Mouse (Mus musculus) brain, adult 2 months (tissue): Measurements from ENCODE around the gene Cnot2.
"Not testable (repeated sequence)": the region's sequence is repeated elsewhere in the genome, so short reads cannot be mapped to it uniquely, and the experiment has no call there.

Experiments used
- DNase-seq: peaks from one replicate; pipeline ENCODE4 v3.0.0; 2011; ENCODE audit warnings: low read depth, low spot score

Cnot2 gene

DNA sequence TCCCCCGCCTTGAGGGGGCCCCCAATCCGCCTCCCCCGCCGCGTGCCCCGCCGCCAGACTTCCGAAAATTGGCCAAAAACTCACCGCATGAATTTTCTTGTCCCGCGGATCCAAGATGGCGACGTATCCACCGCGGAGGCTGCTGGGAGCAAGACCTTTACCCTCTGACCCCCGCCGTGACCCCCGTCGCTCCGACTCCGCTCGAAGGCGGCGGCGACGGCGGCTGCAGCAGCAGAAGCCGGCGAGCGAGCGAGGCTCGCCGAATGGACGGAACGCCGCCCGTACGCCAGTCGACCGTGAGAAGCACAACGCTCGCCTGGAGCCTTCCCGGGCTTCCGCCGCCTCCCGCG, at the start of gene Cnot2:
Gene Cnot2 (minus strand): TSS at position 143 of the 350 bp plus-strand sequence.
- DNase-seq, result peak; percentile 97

DNA sequence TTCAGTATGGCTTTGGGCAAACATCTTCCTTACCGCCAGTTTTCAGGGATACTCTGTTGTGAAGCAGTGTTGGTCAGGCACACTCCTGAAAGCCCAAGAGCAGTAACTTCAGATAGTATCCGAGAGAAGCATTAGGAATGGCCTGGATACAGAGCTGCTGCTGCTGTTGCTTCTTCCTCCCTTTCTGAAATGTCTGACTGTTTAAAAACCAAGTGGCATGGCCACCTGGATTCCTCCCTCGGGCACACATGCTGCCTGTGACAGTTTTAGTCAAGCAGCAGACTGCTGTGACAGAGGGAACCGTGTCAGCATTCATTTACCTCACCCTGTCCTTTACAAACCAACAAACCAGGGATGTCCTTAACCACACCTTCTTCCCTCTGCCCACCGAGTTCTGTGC, 47.6 kb upstream of the Cnot2 start:
- DNase-seq, result peak; percentile 38

DNA sequence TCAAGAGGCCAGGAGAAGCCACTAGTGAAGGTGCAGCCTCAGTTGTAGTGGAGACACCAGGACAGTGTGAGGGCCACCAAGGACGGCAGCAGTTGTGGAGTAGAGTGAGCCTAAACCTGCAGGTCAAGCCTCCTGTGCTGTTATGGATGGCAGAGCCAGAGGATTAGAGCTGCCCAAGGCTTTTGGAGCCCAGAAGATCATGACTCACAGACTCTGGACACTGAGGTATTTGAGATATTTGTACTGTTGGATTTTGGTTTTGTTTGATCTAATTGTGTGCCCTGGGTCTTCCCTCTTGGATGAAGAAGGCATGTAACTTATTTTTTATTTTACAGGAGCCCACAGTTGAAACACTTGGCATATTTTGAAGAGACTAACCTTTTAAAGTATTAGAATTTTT, 44.7 kb upstream of the Cnot2 start:
- no peak for DNase-seq

DNA sequence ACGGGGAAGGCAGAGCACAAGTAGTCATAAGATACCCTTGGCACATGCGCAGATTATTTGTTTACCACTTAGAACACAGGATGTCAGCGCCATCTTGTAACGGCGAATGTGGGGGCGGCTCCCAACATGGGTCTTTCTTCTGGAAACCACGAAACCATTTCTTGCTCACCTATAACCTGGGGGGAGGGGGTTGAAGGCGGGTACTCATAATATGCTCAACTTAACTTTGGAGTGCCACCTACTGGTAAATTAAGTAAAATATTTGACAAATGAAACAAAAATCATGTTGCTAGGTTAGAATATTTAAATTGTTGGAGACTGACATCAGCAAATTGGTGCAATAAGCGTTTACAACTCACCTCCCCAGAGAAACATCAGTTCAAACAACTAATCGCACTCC, 31.9 kb upstream of the Cnot2 start:
- DNase-seq, result not testable (repeated sequence)

DNA sequence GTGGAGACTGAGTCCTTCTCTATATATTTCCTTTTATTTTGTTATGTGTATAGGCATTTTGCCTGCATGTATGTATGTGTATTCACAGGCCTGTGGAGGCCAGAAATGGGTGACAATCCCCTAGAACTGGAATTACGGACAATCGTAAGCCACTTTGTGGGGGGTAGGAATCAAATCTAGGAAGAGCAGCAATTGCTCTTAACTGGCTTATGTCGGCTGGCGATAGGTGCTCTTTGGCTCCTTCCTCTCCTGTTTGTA, 23.5 kb upstream of the Cnot2 start:
- no peak for DNase-seq

DNA sequence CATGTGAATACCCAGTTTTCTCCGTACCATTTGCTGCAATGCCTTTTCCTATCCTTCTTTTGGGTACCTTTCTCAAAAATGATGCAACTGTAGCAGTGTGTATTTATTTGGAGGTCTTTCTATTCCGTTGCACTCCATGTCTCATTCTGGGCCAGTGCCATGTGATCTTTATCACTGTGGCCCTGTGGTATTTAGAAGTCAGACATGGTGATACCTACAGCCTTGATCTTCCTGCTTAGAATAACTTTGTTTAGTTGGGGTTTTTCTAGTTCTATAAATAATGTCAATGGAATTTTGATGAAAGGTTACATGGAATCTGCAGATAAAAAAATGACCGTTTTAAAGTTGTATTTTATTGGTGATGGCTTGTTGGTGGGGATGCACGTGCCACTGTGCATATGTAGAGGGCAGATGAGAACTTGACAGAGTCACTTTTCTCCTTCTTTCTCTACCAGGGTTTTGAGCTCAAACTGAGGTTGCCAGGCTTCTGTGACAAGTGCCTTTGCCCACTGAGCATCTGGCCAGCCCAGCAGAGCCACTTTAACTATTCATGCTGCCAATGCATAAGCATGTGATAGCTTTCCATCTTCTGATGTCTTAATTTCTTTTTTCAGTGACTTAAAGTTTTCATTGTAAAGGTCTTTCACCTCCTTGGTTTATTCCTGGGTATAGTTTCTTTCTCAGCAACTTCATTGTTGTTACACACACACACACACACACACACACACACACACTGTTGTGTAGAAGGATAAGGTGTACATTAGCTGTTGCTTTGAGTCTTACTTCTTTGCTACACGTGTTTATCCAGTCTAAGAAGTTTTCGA, 23.0 kb upstream of the Cnot2 start:
- DNase-seq, result no peak

DNA sequence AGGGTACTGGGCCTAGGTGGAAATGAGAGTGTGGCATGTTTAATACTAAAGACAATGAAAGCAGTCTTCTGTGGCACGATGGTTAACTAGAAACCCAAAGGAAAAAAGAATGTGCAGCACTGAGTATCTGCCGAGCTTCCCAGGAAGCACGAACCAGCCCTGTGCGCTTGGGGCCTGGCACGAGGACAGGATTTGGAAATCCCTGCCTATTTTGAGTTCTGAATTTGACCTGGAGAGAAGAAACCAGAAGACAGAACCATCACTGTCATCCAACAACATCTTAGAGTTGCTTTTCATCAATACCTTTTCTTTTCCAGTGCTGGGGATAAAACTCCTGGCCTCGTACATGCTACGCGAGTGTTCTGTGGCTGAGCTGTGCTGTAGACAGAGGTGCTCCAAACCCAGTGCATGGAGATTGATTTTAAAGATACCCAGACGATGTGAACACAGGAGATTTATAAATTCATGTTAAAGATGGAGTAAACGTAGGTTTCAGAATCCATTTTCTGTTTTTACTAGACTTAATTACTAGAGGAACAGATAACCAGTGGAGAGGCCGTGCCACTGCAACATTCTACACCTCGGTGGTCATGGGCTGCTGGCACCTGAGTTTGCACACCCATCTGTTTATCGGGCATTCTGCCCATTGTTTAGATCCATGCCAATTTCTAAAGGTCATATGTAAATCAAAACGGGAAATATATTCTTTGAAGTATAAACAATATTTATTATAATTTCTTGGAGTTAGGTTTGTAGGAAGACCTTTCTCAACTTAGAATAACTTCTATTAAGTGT, 17.9 kb upstream of the Cnot2 start:
- DNase-seq, result peak; percentile 84

DNA sequence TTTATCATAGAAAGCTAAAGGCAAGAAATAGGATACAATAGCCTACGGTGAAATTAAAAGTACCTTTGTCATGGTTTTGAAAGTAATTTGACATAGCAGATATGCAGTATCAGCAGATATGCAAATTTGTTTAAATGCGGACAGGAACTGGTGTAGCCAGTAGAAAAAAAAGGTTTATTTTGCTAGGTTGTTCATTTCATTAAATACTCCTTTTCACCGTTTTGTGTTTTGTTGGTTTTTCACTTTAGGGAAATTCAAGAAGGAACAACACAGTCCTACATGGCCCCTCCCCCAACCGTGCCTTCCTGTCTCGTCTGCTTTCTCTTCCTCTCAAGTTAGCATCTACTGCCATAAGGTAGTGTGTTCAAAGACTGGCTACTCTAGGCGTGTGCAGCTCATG, 1.4 kb upstream of the Cnot2 start:
- DNase-seq, result peak; percentile 63

DNA sequence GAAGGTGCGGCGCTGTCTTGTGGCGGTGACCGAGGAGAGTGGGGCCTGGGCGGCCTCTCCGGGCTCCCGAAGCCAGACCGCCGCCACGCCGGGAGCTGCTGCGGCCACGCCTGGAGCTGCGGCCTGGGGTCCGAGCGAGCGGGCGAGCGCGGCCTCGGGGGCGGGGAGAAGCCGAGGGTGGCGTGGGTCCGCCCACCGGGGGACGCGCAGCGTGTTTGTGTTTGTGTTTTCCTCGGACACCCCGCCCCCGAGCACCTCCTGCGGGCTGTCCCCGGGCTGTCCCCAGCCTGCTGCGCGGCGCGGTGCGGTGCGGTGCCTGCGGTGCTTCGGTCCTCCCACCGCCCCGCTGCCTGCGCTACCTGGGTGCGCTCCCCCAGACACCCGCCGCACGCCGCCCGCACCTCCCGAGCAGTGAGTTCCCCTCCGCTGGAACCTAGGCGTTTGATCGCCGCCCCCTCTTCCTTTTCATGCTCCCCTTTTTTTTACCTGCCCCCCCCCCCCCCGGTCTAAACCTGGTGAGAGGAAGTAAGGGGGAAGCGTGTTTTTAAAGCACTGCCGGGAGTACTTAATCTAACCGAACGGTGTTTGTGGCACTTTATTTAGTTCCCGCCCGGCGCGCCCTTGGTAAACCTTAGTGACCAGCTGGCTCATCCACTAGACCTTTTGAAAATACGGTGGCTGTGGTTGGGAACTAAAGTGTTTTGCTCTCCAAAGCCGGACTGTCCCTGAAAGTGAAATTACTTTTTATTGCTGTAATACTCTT, 589 bp upstream of the Cnot2 start:
- peak; percentile 63 for DNase-seq

DNA sequence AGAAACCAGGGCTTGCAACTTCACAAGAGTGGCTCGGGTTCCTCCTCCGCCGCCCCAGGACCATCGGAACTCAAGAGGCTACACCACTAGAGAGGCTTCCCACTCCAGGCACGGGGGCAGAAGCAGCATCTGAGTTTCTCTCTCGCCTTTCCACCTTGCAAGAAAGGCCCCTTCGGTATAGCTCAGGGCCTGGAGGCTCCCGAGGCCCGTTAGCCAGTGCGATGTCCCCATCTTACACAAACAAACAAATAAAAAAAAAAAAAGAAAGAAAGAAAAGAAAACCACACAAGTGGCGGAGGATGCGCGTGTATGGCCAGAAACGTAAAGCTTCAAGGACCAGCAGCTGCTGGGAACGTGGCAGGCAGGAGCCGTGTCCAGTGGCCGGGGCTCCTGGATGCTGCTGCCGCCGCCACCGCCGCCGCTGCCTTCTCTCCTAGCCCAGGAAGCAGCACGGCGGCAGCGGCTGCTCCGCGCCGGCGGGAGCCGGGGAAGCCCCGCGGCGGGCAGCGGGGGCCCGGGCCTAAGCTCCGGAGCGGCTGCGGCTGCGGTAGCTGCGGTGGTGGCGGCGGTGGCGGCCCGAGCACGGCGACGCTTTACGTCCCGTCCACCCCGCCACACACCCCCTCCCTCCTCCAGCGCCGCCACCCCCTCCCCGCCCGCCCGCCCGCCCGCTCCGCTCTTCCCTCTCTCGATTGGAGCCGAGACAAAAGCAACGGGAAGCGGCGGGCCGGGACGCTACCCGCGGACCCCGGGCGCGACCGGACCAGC, 536 bp downstream of the Cnot2 start:
- peak; percentile 75 for DNase-seq

DNA sequence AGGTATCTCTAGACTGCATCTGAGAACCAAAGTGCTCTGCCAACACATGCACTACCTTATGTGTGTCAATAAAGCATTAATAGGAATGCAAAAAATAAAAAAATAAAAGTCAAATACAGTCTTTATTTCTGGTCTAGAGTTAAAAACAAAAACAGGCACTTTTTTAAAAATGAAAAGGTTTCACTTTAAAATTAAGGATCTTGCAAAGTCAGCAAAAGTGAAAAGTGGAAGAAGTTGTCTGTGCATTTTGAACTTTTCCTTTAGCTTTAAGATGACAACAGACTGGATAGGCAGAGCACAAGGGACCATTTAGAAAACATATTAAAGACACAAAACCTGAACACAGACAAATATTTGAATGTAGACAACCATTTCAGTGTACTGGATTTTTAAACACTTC, 1.8 kb downstream of the Cnot2 start:
- no peak for DNase-seq

DNA sequence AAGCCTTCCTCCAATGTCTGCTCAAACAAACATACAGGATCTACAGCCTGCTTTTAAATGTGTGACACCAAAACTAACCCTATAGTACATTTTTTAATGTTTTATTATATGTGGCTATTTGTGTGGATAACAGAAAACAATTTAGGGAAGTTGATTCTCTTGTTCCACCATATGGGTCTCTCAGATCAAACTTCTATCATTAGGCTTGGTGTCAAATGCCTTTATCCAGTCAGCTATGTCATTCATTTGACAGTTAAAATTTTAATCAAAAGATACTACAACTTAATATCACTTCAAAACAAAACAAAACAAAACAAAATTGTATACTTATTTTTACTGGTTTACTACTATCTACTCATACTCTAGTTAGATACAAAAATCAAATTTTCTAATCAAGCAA, 2.9 kb downstream of the Cnot2 start:
- no peak for DNase-seq

DNA sequence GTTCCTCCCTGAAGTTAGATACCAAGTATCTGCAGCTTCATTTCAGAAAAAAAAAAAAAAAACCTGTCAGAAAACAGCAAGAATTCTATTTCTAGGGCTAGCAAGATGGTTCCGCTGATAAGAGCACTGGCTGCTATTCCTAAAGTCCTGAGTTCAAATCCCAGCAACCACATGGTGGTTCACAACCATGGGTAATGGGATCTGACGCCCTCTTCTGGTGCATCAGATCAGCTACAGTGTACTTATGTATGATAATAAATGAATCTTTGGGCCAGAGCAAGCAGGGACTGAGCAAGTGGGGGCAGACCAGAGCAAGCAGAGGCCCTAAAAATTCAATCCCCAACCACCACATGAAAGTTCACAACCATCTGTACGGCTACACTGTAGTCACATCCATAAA, 4.1 kb downstream of the Cnot2 start:
- DNase-seq, result no peak

DNA sequence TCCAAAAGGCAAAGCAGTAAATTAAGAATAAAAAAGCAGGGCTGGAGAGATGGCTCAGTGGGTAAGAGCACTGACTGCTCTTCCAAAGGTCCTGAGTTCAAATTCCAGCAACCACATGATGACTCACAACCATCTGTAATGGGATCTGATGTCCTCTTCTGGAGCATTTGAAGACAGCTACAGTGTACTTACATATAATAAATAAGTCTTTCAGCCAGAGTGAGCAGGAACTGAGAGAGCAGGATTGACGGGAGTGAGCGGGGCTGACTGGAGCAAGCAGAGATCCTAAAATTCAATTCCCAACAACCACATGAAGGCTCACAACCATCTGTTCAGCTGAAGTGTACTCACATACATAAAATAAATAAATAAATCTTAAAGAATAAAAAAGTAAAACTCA, 5.2 kb downstream of the Cnot2 start:
- DNase-seq, result not testable (repeated sequence)

DNA sequence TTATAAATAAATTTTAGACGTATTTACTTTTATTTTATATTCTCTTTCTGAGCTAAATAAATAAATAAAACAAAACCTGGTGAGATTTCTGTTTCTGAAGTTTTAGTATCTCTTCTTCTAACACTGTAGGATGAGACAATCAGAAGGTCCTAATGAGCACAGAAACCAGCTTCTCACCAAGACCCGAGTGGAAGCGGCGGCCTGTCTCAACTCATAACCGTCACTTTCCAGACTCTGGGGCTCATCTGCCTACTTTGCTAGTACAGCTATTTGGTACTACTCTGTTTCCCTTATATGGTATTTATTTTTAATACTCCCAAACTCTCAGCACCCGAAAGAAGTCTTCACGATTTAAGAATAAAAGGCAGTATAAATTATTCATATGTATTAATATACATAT, 10.8 kb downstream of the Cnot2 start:
- no peak for DNase-seq

DNA sequence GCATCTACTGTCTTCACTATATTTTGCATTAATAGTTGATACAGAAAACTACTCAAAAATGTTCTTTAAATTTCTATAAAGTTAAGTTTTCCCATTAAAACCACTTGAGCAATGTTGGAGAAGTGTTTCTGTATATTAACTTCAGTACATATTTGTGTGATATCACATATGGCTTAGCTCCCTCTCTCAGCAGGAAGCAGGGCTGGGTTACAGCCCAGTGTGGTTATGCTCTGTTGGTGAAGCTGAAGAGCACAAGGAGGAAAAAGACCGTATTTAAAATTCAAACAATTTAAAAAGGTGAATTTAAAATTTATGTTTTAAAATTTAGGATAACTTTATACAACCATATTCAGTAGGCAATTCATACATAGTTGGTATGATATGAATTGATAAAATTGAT, 12.8 kb downstream of the Cnot2 start:
- peak; percentile 83 for DNase-seq

DNA sequence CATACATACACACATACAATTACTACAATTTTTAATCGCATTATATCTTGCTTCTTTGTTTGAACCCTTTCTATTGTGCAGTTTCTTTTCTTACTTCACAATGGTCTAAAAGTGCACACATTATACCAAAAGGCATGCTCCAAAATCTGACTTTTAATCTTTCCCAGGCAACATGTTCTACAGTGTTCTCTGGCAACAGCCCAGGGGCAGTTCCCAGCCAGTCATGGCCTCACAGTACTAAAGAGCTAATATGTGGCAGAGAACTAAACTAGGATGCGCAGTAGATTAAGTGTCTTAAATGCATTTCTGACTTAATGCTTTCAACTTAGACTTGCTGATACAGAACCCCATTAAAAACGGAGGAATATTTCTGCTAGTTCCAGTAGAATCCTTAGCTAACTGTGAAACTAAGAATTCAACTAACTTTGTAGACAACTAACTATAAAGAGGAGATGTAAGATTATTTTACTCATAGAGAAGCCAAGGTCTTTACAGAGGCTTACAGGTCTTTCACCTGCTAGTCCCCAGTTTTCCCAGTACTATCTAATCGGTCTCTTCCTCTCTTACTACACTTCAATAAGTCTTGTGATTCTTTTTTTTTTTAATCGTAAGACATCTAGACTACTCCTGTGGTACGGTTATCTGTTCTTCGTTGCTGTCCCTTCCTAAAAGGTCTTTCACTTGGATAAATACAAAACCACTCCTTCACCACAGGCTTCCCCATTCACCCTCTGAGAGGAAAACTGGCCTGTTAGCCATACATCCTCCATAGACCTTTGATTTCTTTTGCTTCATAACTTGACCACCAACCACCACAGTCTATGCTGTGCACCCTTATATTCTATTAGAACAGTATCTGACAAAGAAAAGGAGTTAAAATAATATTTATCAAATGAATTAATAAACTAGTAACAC, 13.6 kb downstream of the Cnot2 start:
- DNase-seq, result peak; percentile 70

DNA sequence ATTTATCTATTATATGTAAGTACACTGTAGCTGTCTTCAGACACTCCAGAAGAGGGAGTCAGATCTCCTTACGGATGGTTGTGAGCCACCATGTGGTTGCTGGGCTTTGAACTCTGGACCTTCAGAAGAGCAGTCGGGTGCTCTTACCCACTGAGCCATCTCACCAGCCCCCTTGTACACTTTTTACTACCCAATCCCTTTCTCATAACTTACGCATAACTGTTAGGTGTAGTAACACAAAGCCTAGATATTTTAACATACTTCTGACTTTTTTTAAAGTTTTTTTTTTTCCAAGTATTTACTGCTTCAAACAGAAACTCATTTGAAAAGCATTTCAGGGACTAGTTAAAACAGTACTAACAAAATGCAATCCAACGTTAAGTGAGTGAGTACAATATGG, 14.8 kb downstream of the Cnot2 start:
- DNase-seq, result not testable (repeated sequence)

DNA sequence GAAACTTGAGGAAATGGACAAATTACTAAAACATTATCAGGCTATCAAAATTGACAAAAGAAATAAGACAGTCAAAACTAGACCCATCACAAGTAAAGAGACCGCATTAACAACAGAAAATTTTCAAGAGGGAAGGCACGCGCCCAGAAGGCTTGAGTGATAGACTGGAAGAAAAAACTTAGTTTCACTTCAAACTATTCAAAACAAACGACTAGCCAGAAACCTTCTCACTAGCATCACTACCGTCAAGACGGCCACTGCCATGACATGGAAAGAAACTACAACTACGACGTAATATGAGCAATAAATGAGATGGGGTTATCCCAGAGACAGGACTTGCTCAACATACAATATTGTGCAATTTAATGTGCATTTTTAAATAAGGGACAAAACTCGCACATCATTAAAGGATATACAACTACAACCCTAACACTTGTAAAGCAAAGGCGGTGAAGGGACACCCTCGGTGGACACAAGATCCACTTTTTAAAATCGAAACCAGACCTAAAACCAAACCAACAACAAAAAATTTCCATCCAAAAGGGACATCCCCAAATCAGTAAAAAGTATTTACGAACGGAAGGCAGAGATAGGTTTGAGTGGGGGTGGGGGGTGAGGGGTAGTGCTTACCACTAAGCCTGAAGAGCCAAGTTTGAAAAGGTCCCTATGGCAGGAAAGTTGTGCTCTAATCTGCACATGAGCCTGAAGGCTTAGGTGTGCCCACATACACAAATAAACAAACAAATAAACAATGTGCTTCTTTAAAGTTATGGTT, 16.3 kb downstream of the Cnot2 start:
- DNase-seq, result no peak
